Mouse (Mus musculus): Measurements from ENCODE around the gene 2900092C05Rik.

Gene 2900092C05Rik
- long read RNA-seq, experiment 1, result 0 reads
- long read RNA-seq, experiment 2, result 0 reads

DNA sequence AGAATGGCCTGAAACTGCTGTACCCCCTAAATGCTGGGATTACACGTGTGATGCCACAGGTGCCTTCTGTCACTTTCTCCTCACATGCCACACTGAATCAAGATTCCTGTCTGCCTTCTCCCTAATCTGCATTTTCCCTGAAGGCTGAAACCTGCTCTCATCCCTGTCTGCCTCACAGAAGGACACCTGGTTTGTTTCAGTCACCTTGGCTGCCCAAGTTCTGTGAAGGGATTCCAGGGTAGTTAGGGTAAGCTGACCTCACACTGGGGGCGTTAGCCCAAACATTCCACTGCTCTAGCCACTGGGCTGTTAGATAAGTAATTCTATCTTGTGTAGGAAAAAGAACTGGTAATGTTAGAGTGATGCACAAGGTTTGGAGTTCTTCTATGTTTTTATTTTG, at the start of gene 2900092C05Rik:
TSS of gene 2900092C05Rik (plus strand) at position 301 of the 400 bp plus-strand sequence.
- intact Hi-C loops (cut with DNase I), result no loop called here

GRCm38 (mm10) chr7:12478158-12479008, 33.9 kb upstream of the 2900092C05Rik start, which contains the start of gene Zfp606:
Gene Zfp606, plus strand, starts transcription at chr7:12478293.
- intact Hi-C loops (cut with DNase I), result loop anchor here (2.0 kb wide), 1 partner anchor 56 kb away; the partner anchor contains the start of gene Zfp551

GRCm38 (mm10) chr7:12479009-12479346, 33.3 kb upstream of the 2900092C05Rik start:
- intact Hi-C loops (cut with DNase I), result loop anchor here (2.0 kb wide), 1 partner anchor 56 kb away; the partner anchor contains the start of gene Zfp551

DNA sequence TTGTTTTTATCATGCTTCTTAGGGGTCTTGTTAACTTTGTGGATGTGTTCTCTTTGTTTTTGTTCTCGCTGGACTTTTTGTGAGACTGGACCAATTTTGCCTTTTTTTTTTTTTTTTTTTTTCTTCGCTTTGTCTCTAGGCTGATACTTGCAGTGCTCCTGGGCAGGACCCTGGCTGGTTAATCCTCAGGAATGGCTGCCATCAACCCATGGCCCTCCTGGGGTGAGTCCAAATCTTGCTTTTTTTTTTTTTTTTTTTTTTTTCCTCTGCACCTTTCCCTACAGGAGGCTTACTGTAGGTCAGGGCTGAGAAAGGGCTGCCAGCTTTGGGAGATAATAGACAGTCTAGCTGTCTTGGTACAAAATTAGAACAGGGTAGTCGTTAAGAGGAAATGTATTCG, 32.8 kb upstream of the 2900092C05Rik start:
- intact Hi-C loops (cut with DNase I), result loop anchor here (2.0 kb wide), 1 partner anchor 57 kb away; the partner anchor contains the start of gene Zfp551

- intact Hi-C loops (cut with DNase I), result no loop called here
These were observed 28.5 kb upstream of the 2900092C05Rik start for GRCm38 (mm10) chr7:12483771-12484170.

DNA sequence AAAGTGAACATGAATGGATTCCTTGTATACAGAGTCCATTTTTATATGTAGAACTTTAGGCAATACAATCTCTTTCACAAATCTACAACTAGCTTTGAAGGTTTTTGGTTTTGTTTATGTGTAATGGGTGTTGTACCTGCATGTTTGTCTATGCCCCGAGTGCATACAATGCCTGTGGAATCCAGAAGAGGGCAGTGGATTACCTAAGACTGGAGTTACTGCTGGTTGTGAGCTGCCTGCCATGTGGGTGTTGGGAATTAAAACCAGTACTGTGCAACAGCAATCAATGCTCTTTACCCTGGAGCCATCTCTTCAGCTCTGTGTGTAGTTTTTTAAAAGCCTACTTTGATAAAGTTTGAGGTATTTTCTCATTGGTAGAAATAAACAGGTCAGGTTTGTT, 26.4 kb upstream of the 2900092C05Rik start:
- intact Hi-C loops (cut with DNase I), result no loop called here

GRCm38 (mm10) chr7:12486691-12487090, 25.6 kb upstream of the 2900092C05Rik start:
- intact Hi-C loops (cut with DNase I), result no loop called here

DNA sequence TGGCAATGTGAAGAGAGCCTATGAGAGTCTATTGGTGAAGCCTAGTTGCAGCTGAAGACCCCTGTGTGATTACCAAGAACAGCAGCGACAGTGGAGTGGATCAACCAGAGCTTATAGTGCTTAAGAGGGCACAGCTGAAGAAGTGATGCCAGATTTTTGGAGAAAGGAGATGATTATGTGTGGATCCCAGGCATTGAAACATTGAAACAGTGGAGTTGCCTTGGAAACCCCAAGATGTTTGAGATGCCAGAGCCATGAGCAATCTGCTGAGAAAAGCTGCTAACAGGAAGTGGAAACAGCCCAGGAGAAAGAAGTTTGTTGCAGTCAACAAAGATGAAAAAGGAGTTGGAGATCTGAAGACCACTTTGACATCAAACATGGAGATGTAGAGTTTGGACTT, 1.4 kb upstream of the 2900092C05Rik start:
- intact Hi-C loops (cut with DNase I), result no loop called here

Measured in adrenal gland (tissue).